Mouse (Mus musculus) limb, embryonic 11.5 days (tissue): ENCODE data around the gene Ostf1. TPM values are rescaled to one million over a fixed set of nuclear protein-coding genes. Genes with fewer than 3 reads are reported as not detected.

Source experiments
- ATAC-seq: fragments of 200-750 bp; cut with Nextera tagmentation; 2 replicates; pipeline ENCODE4 v1.8.0; 2017; ENCODE audit warnings: low read depth; ENCODE audit not compliant: insufficient number of reproducible peaks, low FRiP score, low TSS enrichment
- DNase-seq: peaks from one replicate; pipeline ENCODE4 v3.0.0-alpha.2; 2015; ENCODE audit warnings: low spot score
- H3K27ac ChIP-seq: fragments of 300-500 bp; sonication (generic); replicated peaks from 2 replicates; pipeline ENCODE4 v1.5.1; 2014; ENCODE audit warnings: low read depth, mild to moderate bottlenecking, low read length
- H3K27me3 ChIP-seq: fragments of 300-500 bp; sonication (generic); 2 replicates; pipeline ENCODE4 v1.6.1; 2014; ENCODE audit warnings: mild to moderate bottlenecking, low read length, mixed read lengths; ENCODE audit not compliant: control insufficient read depth, insufficient read depth
- H3K36me3 ChIP-seq: fragments of 300-500 bp; sonication (generic); 2 replicates; pipeline ENCODE4 v1.6.1; 2014; ENCODE audit warnings: mild to moderate bottlenecking, low read length, moderate library complexity, mixed read lengths; ENCODE audit not compliant: control insufficient read depth, insufficient read depth
- H3K4me1 ChIP-seq: fragments of 300-500 bp; sonication (generic); 2 replicates; pipeline ENCODE4 v1.6.1; 2014; ENCODE audit warnings: low read length, mixed read lengths; ENCODE audit not compliant: control insufficient read depth, insufficient read depth
- H3K4me2 ChIP-seq: fragments of 300-500 bp; sonication (generic); 2 replicates; pipeline ENCODE4 v1.6.1; 2014; ENCODE audit warnings: low read depth, mild to moderate bottlenecking, moderate library complexity; ENCODE audit not compliant: severe bottlenecking
- H3K4me3 ChIP-seq: fragments of 300-500 bp; sonication (generic); 2 replicates; pipeline ENCODE4 v1.5.1; 2014; ENCODE audit warnings: low read depth, low read length
- H3K9ac ChIP-seq: fragments of 300-500 bp; sonication (generic); 2 replicates; pipeline ENCODE4 v1.6.1; 2014; ENCODE audit warnings: mild to moderate bottlenecking, low read length
- H3K9me3 ChIP-seq: fragments of 300-500 bp; sonication (generic); 2 replicates; pipeline ENCODE4 v1.6.1; 2016; ENCODE audit warnings: low read length; ENCODE audit not compliant: control insufficient read depth
- WGBS: fragments of 180-500 bp; shearing (Covaris S2); extraction: QIAGEN DNeasy Blood & Tissue Kit; methylation state at CpG from one replicate; pipeline ENCODE4 v1.1.7; 2014; 5-methylcytosine and 5-hydroxymethylcytosine counted together
- polyA plus RNA-seq: library from polyadenylated mRNA; unstranded; fragments of >200 nt; fragmentation: Nextera tagmentation; extraction: Ambion mirVana; gene quantifications from 2 replicates; pipeline ENCODE4 v1.2.1, GENCODE M21; 2014

The Ostf1 gene
- 31.9 and 34.5 TPM in 2 replicates for polyA plus RNA-seq

GRCm38 (mm10) chr19:18631644-18632219 is at the start of gene Ostf1, which contains the start of gene Nmrk1:
Gene Ostf1, minus strand, starts transcription at chr19:18631823.
Gene Nmrk1, plus strand, starts transcription at chr19:18631950.
- Histone ChIP-seq H3K4me2 (peak within 1 kb of the TSS; percentile 82), H3K36me3 (no peaks in the 10 kb centered on the region), H3K4me1 (no peaks in the 10 kb centered on the region), H3K27ac (no peak within 1 kb of the TSS), H3K9me3 (no peaks in the 10 kb centered on the region), H3K9ac (peak within 1 kb of the TSS; percentile 54), H3K27me3 (no peaks in the 10 kb centered on the region), H3K4me3 (peak within 1 kb of the TSS; percentile 74)
- DNase-seq (peak; percentile 97), ATAC-seq (peak; percentile 96)
- under 1% methylated on average over 47 of the region's 51 CpGs for WGBS

- Histone ChIP-seq H3K9ac (peak overlapping the region; percentile 3; the same call in 1 of the 2 replicates), H3K4me1 (peaks cover 12% of the 10 kb centered on the region), H3K36me3 (no peaks in the 10 kb centered on the region), H3K4me2 (no peak overlapping the region; the same call in 1 of the 2 replicates), H3K27ac (no peak overlapping the region), H3K9me3 (no peaks in the 10 kb centered on the region), H3K4me3 (no peak overlapping the region), H3K27me3 (no peaks in the 10 kb centered on the region)
- 28% methylated on average over 4 of the region's 4 CpGs for WGBS
- no peak for DNase-seq
- no peak for ATAC-seq
Observed at GRCm38 (mm10) chr19:18673116-18673515, 41.5 kb upstream of the Ostf1 start.

GRCm38 (mm10) chr19:18672498-18672897 is 40.9 kb upstream of the Ostf1 start:
- Histone ChIP-seq H3K9me3 (no peaks in the 10 kb centered on the region), H3K27ac (no peak overlapping the region), H3K27me3 (no peaks in the 10 kb centered on the region), H3K4me3 (peak overlapping the region; percentile 72; the same call in 1 of the 2 replicates), H3K4me1 (peaks cover 12% of the 10 kb centered on the region), H3K4me2 (peak overlapping the region; percentile 51; the same call in 1 of the 2 replicates), H3K9ac (no peak overlapping the region), H3K36me3 (no peaks in the 10 kb centered on the region)
- WGBS = 66% methylated on average over 3 of the region's 3 CpGs
- no peak for DNase-seq
- no peak for ATAC-seq

- under 1% methylated on average over 45 of the region's 64 CpGs for WGBS
- Histone ChIP-seq H3K4me2 (peak overlapping the region; percentile 51), H3K4me1 (peaks cover 12% of the 10 kb centered on the region), H3K9me3 (no peaks in the 10 kb centered on the region), H3K27me3 (no peaks in the 10 kb centered on the region), H3K4me3 (peak overlapping the region; percentile 72), H3K27ac (peak overlapping the region; percentile 78), H3K36me3 (no peaks in the 10 kb centered on the region), H3K9ac (peak overlapping the region; percentile 89)
- DNase-seq (peak; percentile 70), ATAC-seq (peak; percentile 53)
Observed at GRCm38 (mm10) chr19:18671056-18671741, 39.6 kb upstream of the Ostf1 start.

- under 1% methylated on average over 51 of the region's 58 CpGs for WGBS
- no peaks in the 10 kb centered on the region for H3K9me3 ChIP-seq
- H3K9ac ChIP-seq = peak within 1 kb of the TSS; percentile 89
- DNase-seq (peak; percentile 98), ATAC-seq (peak; percentile 95)
- H3K36me3 ChIP-seq = no peaks in the 10 kb centered on the region
- peak within 1 kb of the TSS; percentile 51 for H3K4me2 ChIP-seq
- peak within 1 kb of the TSS; percentile 72 for H3K4me3 ChIP-seq
- peak within 1 kb of the TSS; percentile 78 for H3K27ac ChIP-seq
- H3K4me1 ChIP-seq = peaks cover 12% of the 10 kb centered on the region
- H3K27me3 ChIP-seq = no peaks in the 10 kb centered on the region
Observed at GRCm38 (mm10) chr19:18670608-18671007, 39.0 kb upstream of the Ostf1 start, which contains the start of gene Carnmt1. Gene Carnmt1, plus strand, starts transcription at chr19:18670764.

GRCm38 (mm10) chr19:18669551-18669950 is 37.9 kb upstream of the Ostf1 start:
- DNase-seq (no peak), ATAC-seq (no peak)
- H3K36me3 ChIP-seq = no peaks in the 10 kb centered on the region
- H3K4me1 ChIP-seq = peaks cover 12% of the 10 kb centered on the region
- H3K27me3 ChIP-seq = no peaks in the 10 kb centered on the region
- 93% methylated on average over 7 of the region's 7 CpGs for WGBS
- no peak overlapping the region for H3K4me2 ChIP-seq
- H3K9ac ChIP-seq = no peak overlapping the region
- H3K9me3 ChIP-seq = no peaks in the 10 kb centered on the region
- no peak overlapping the region for H3K27ac ChIP-seq
- H3K4me3 ChIP-seq = no peak overlapping the region

- Histone ChIP-seq H3K27ac (no peak overlapping the region), H3K27me3 (no peaks in the 10 kb centered on the region), H3K4me2 (no peak overlapping the region), H3K4me1 (no peaks in the 10 kb centered on the region), H3K4me3 (no peak overlapping the region), H3K36me3 (no peaks in the 10 kb centered on the region), H3K9ac (no peak overlapping the region), H3K9me3 (no peaks in the 10 kb centered on the region)
- no peak for DNase-seq
- no peak for ATAC-seq
- 89% methylated on average over 7 of the region's 7 CpGs for WGBS
Observed at GRCm38 (mm10) chr19:18666966-18667365, 35.3 kb upstream of the Ostf1 start.

- H3K27ac ChIP-seq = no peak overlapping the region
- WGBS = 58% methylated on average over 2 of the region's 2 CpGs
- H3K4me2 ChIP-seq = no peak overlapping the region
- H3K36me3 ChIP-seq = no peaks in the 10 kb centered on the region
- H3K4me1 ChIP-seq = no peaks in the 10 kb centered on the region
- no peak for ATAC-seq
- no peaks in the 10 kb centered on the region for H3K9me3 ChIP-seq
- H3K4me3 ChIP-seq = no peak overlapping the region
- H3K27me3 ChIP-seq = no peaks in the 10 kb centered on the region
- H3K9ac ChIP-seq = no peak overlapping the region
- DNase-seq = no peak
Observed at GRCm38 (mm10) chr19:18663904-18664303, 32.3 kb upstream of the Ostf1 start.
